Mouse (Mus musculus): Measurements from ENCODE around the gene Trpd52l3. TPM values are rescaled to one million over a fixed set of nuclear protein-coding genes. Genes with fewer than 3 reads are reported as not detected.
A peak's percentile ranks its signal among the peaks of the same experiment; 100 is the strongest.

Gene Trpd52l3
- polyA plus RNA-seq, 1 experiment from 2014 or later: not detected

- Histone ChIP-seq H3K4me2 (replicated peaks) (peak overlapping the region; percentile 81), H3K27me3 (replicated peaks) (no peaks in the 10 kb centered on the region), H3K27ac (peak overlapping the region; percentile 92; the same call in 1 of the 2 replicates), H3K4me3 (replicated peaks) (peak overlapping the region; percentile 96), H3K9me3 (no peaks in the 10 kb centered on the region), H3K9ac (peak overlapping the region; percentile 99), H3K36me3 (no peaks in the 10 kb centered on the region), H3K4me1 (replicated peaks) (peaks cover 8% of the 10 kb centered on the region; the same call in 1 of the 2 replicates)
- ATAC-seq: no peak
- WGBS: 2% methylated on average over 7 of the region's 7 CpGs
These were observed 27.9 kb downstream of the Trpd52l3 start for GRCm38 (mm10) chr19:30031468-30031931.

- Histone ChIP-seq H3K36me3 (no peaks in the 10 kb centered on the region), H3K4me3 (replicated peaks) (no peak overlapping the region; the same call in 1 of the 2 replicates), H3K9me3 (no peaks in the 10 kb centered on the region), H3K4me1 (replicated peaks) (peaks cover 8% of the 10 kb centered on the region; the same call in 1 of the 2 replicates), H3K9ac (no peak overlapping the region), H3K4me2 (replicated peaks) (peak overlapping the region; percentile 81), H3K27ac (no peak overlapping the region), H3K27me3 (replicated peaks) (no peaks in the 10 kb centered on the region)
- ATAC-seq: no peak
- WGBS: 67% methylated on average over 3 of the region's 3 CpGs
These were observed 28.6 kb downstream of the Trpd52l3 start for GRCm38 (mm10) chr19:30032206-30032605.

- WGBS: 56% methylated on average over 3 of the region's 3 CpGs
- no peak overlapping the region for H3K9ac ChIP-seq
- ATAC-seq: no peak
These were observed 31.8 kb downstream of the Trpd52l3 start for GRCm38 (mm10) chr19:30035361-30035760.

GRCm38 (mm10) chr19:30043691-30044090 is 40.1 kb downstream of the Trpd52l3 start:
- no peaks in the 10 kb centered on the region for H3K27me3 ChIP-seq (replicated peaks)
- ATAC-seq: no peak
- no peaks in the 10 kb centered on the region for H3K9me3 ChIP-seq
- H3K27ac ChIP-seq: no peak overlapping the region
- no peak overlapping the region for H3K4me3 ChIP-seq (replicated peaks)
- H3K4me1 ChIP-seq (replicated peaks): no peaks in the 10 kb centered on the region
- H3K36me3 ChIP-seq: peaks cover 7% of the 10 kb centered on the region
- H3K9ac ChIP-seq: no peak overlapping the region
- no peak overlapping the region for H3K4me2 ChIP-seq (replicated peaks)
- WGBS: 89% methylated on average over 2 of the region's 2 CpGs

More at GRCm38 (mm10) chr19:30035361-30035760, 31.8 kb downstream of the Trpd52l3 start:
- Histone ChIP-seq H3K27me3 (replicated peaks) (no peaks in the 10 kb centered on the region), H3K27ac (no peak overlapping the region), H3K4me2 (replicated peaks) (no peak overlapping the region), H3K4me1 (replicated peaks) (peaks cover 5% of the 10 kb centered on the region; the same call in 1 of the 2 replicates), H3K36me3 (no peaks in the 10 kb centered on the region), H3K4me3 (replicated peaks) (no peak overlapping the region), H3K9me3 (no peaks in the 10 kb centered on the region)

- H3K4me3 ChIP-seq (replicated peaks): no peak overlapping the region
- WGBS: 94% methylated on average over 1 of the region's 1 CpGs
These were observed 41.0 kb downstream of the Trpd52l3 start for GRCm38 (mm10) chr19:30044630-30045029.

GRCm38 (mm10) chr19:30045857-30046256 is 42.3 kb downstream of the Trpd52l3 start:
- Histone ChIP-seq H3K9ac (no peak overlapping the region), H3K27me3 (replicated peaks) (no peaks in the 10 kb centered on the region), H3K4me1 (replicated peaks) (no peaks in the 10 kb centered on the region), H3K4me3 (replicated peaks) (no peak overlapping the region), H3K4me2 (replicated peaks) (no peak overlapping the region), H3K36me3 (peaks cover 7% of the 10 kb centered on the region), H3K27ac (no peak overlapping the region), H3K9me3 (no peaks in the 10 kb centered on the region)
- WGBS: 62% methylated on average over 1 of the region's 1 CpGs
- no peak for ATAC-seq

More at GRCm38 (mm10) chr19:30044630-30045029, 41.0 kb downstream of the Trpd52l3 start:
- no peak overlapping the region for H3K4me2 ChIP-seq (replicated peaks)
- H3K4me1 ChIP-seq (replicated peaks): no peaks in the 10 kb centered on the region
- H3K27ac ChIP-seq: no peak overlapping the region
- no peaks in the 10 kb centered on the region for H3K9me3 ChIP-seq
- no peak overlapping the region for H3K9ac ChIP-seq
- H3K36me3 ChIP-seq: peaks cover 7% of the 10 kb centered on the region
- no peaks in the 10 kb centered on the region for H3K27me3 ChIP-seq (replicated peaks)
- no peak for ATAC-seq

- no peaks in the 10 kb centered on the region for H3K9me3 ChIP-seq
- 87% methylated on average over 2 of the region's 2 CpGs for WGBS
- no peaks in the 10 kb centered on the region for H3K4me1 ChIP-seq (replicated peaks)
- H3K27ac ChIP-seq: no peak overlapping the region
- no peak overlapping the region for H3K4me3 ChIP-seq (replicated peaks)
- H3K27me3 ChIP-seq (replicated peaks): no peaks in the 10 kb centered on the region
- no peak overlapping the region for H3K9ac ChIP-seq
- H3K4me2 ChIP-seq (replicated peaks): no peak overlapping the region
- peak; percentile 25; the same call in 1 of the 2 replicates for ATAC-seq
- peaks cover 7% of the 10 kb centered on the region for H3K36me3 ChIP-seq
These were observed 47.0 kb downstream of the Trpd52l3 start for GRCm38 (mm10) chr19:30050584-30050983.

GRCm38 (mm10) chr19:30051479-30051878 is 47.9 kb downstream of the Trpd52l3 start:
- no peak overlapping the region for H3K9ac ChIP-seq
- no peak overlapping the region for H3K27ac ChIP-seq
- 94% methylated on average over 3 of the region's 3 CpGs for WGBS
- H3K4me2 ChIP-seq (replicated peaks): no peak overlapping the region
- no peaks in the 10 kb centered on the region for H3K9me3 ChIP-seq
- ATAC-seq: no peak
- no peak overlapping the region for H3K4me3 ChIP-seq (replicated peaks)
- H3K36me3 ChIP-seq: peaks cover 7% of the 10 kb centered on the region
- no peaks in the 10 kb centered on the region for H3K27me3 ChIP-seq (replicated peaks)
- H3K4me1 ChIP-seq (replicated peaks): no peaks in the 10 kb centered on the region

GRCm38 (mm10) chr19:30054218-30054617 is 50.6 kb downstream of the Trpd52l3 start:
- no peak for ATAC-seq
- Histone ChIP-seq H3K4me3 (replicated peaks) (no peak overlapping the region), H3K36me3 (no peaks in the 10 kb centered on the region; the same call in 1 of the 2 replicates), H3K4me1 (replicated peaks) (no peaks in the 10 kb centered on the region), H3K4me2 (replicated peaks) (no peak overlapping the region), H3K9me3 (no peaks in the 10 kb centered on the region), H3K9ac (no peak overlapping the region), H3K27me3 (replicated peaks) (no peaks in the 10 kb centered on the region), H3K27ac (no peak overlapping the region)
- WGBS: 86% methylated on average over 2 of the region's 2 CpGs

Other genes with a start within 250 kb of the Trpd52l3 start
- 4.0 and 4.3 TPM in 2 replicates for gene 9930021J03Rik, start 197.8 kb upstream of the Trpd52l3 start, polyA plus RNA-seq (2015; fragmentation: Nextera tagmentation; extraction: Ambion mirVana)
- gene Ranbp6, start 190.8 kb upstream of the Trpd52l3 start, polyA plus RNA-seq (2015; fragmentation: Nextera tagmentation; extraction: Ambion mirVana): 12.1 and 12.9 TPM in 2 replicates
- gene Il33, start 78.7 kb upstream of the Trpd52l3 start, polyA plus RNA-seq (2015; fragmentation: Nextera tagmentation; extraction: Ambion mirVana): 16.1 and 20.9 TPM in 2 replicates
- gene Uhrf2, start 26.7 kb downstream of the Trpd52l3 start, polyA plus RNA-seq (2015; fragmentation: Nextera tagmentation; extraction: Ambion mirVana): 54.5 and 54.9 TPM in 2 replicates
- gene Gldc, start 171.6 kb downstream of the Trpd52l3 start, polyA plus RNA-seq (2015; fragmentation: Nextera tagmentation; extraction: Ambion mirVana): 1.8 TPM in 2 replicates
- gene Mbl2, start 229.2 kb downstream of the Trpd52l3 start, polyA plus RNA-seq (2015; fragmentation: Nextera tagmentation; extraction: Ambion mirVana): 0.13 and 0.25 TPM in 2 replicates

Data from intestine, embryonic 15.5 days (tissue).